Mouse (Mus musculus) thymus, adult 2 months (tissue): ENCODE results near the gene Nav1.

ENCODE experiments used
- CTCF ChIP-seq: fragments of 200-500 bp; IDR thresholded peaks from 2 replicates; pipeline ENCODE4 v1.5.1; 2012; ENCODE audit warnings: mild to moderate bottlenecking, control low read depth, low read length, moderate library complexity, borderline replicate concordance; ENCODE audit not compliant: control insufficient read depth, poor library complexity, insufficient read depth; ENCODE audit errors: extremely low read depth
- POLR2A ChIP-seq: fragments of 200-500 bp; IDR thresholded peaks from 2 replicates; pipeline ENCODE4 v1.6.1; 2012; ENCODE audit warnings: mild to moderate bottlenecking, low read length, control low read depth, moderate library complexity; ENCODE audit not compliant: control insufficient read depth, poor library complexity, insufficient read depth; ENCODE audit errors: extremely low read depth

GRCm38 (mm10) chr1:135632199-135632598 is 25.1 kb upstream of the Nav1 start:
- no peak for TF ChIP-seq CTCF
- TF ChIP-seq POLR2A, result no peak
